Mouse (Mus musculus) duodenum, adult 2 months (tissue): ENCODE results near the gene Efna3. TPM values are rescaled to one million over a fixed set of nuclear protein-coding genes. Genes with fewer than 3 reads are reported as not detected.

Source experiments
- polyA plus RNA-seq: library from polyadenylated mRNA; depleted of rRNA; stranded (reverse); fragments of >200 nt; gene quantifications from 2 replicates; pipeline ENCODE4 v1.2.3, GENCODE M21; 2012; ENCODE audit warnings: low replicate concordance; rRNA removed

Efna3 gene
- 8.2 and 18.7 TPM in 2 replicates for polyA plus RNA-seq

GRCm38 (mm10) chr3:89322514-89323165 lies at the start of gene Efna3:
Efna3 (minus strand) TSS chr3:89322965.

GRCm38 (mm10) chr3:89365153-89365485 lies 42.4 kb upstream of the Efna3 start, which contains the start of gene Dcst1:
Dcst1 (minus strand) TSS chr3:89365253.

DNA sequence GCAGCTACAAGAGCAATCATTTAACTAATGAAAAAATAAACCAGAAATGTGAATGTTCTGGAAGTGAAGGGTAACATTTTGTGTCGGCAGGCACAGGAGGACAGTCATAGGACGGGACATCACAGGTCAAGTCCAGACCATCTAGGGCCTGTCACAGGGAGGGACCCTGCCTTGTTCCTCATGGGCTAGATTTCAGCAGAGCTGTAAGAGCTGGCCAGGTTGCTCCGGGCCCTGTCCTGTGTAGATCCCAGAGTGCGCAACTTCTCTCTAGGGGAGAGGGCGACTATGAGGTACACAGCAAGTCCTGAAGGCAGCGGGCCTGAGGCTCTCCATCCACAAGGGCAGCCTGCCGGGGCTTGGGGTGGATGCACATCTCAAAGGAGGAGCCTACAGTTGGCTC lies 38.9 kb upstream of the Efna3 start, which contains the start of gene Dcst2:
Dcst2 (plus strand) TSS at position 301 of the 400 bp plus-strand sequence.

GRCm38 (mm10) chr3:89349869-89350501 lies 27.2 kb upstream of the Efna3 start, which contains the start of gene Adam15:
Adam15 (minus strand) TSS chr3:89349996.

DNA sequence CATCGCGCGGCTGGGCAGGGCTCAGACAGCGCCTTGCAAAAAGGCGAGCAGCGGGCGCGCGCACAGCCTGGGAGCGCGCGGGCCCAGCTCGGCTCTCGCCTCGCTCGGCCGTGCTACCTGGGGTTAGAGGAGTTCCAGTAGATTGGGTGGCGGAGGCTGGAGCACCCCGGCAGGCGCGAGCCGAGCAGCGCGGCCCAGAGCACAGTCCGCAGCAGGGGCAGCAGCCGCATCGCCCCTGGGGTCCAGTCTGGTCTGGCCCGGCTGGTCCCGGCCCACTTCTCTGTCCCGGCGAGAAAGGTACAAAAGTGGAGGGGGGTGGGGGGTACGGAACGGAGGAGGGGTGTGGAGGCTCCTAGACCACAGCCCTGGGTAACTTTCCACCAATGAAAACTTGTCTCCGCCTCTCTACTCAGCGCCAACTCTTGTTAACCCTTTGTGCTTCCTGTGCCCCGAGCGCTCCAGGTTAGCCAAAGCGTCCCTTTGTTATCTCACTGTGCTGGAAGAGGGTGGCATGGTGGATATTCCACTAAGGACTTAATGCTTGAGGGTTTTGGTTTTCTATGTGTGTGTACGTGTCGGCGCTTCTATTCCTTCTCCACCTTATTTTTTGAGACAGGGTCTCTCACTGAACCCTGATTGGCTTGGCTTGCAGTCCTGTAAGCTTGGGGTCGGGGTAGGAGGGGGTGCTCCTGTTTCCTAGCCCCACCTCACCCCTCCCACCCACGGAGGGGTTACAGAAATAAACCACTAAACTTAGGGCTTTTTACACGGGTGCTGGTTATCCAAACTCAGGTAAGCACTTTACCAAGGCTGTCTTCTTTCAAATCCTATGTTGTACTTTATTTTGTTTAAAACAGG lies 15.2 kb upstream of the Efna3 start, which contains the start of gene Efna4:
Efna4 (minus strand) TSS at position 308 of the 858 bp plus-strand sequence.

GRCm38 (mm10) chr3:89280606-89281511 lies 41.9 kb downstream of the Efna3 start, which contains the start of gene Efna1:
Efna1 (minus strand) TSS chr3:89281142.

DNA sequence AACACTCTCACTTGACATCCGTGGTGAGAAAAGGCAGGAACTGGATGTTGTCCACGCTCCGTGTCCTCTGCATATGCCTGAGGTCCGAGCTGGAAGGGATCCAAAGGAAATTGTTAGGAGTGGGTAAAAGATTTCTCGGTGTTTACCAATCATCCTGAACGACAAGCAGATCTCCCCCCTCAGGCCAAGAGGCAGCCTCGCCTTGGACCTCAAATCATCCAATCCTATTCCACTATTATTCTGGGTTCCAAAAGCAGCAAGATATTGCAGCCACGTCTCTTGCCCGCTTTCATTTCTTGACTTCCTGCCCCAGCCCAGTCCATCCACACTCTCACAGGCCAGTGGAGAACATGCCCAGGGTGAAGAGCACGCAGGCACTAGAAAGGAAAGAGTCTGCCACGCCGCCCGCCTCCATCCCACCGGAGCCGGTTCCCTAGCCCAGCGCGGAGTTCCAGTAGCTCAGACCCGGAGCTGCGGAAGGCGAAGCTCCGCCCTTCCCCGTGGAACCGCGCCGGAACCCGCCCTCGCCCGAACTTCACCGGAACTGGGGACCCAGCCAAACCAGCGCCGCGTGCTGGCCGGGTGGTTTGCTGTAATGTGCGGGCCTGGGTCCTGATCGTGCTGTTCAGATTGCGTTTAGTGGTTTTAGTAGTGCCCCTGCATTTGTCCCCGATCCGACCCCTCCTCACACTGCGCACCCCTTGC lies 52.6 kb downstream of the Efna3 start, which contains the start of gene Slc50a1:
Slc50a1 (minus strand) TSS at position 520 of the 705 bp plus-strand sequence.

Other genes starting within 250 kb of the Efna3 start
- 51.4 and 58.5 TPM in 2 replicates for gene Rusc1, start 229.7 kb downstream of the Efna3 start, polyA plus RNA-seq
- not detected in 2 replicates for gene Gm43738, start 221.9 kb downstream of the Efna3 start, polyA plus RNA-seq
- gene Fdps, start 221.0 kb downstream of the Efna3 start, polyA plus RNA-seq, result 58.7 and 73.8 TPM in 2 replicates
- gene Pklr, start 186.8 kb downstream of the Efna3 start, polyA plus RNA-seq, result 528 and 535 TPM in 2 replicates
- 0.38 and 1.6 TPM in 2 replicates for gene Hcn3, start 162.8 kb downstream of the Efna3 start, polyA plus RNA-seq
- gene Clk2, start 158.2 kb downstream of the Efna3 start, polyA plus RNA-seq, result 19.8 and 20.8 TPM in 2 replicates
- gene Scamp3, start 145.5 kb downstream of the Efna3 start, polyA plus RNA-seq, result 128 and 132 TPM in 2 replicates
- gene Fam189b, start 139.8 kb downstream of the Efna3 start, polyA plus RNA-seq, result 26.9 and 30.9 TPM in 2 replicates
- 27.8 and 49.9 TPM in 2 replicates for gene Gba, start 120.0 kb downstream of the Efna3 start, polyA plus RNA-seq
- 8.4 and 15.4 TPM in 2 replicates for gene Thbs3, start 107.8 kb downstream of the Efna3 start, polyA plus RNA-seq
- gene Mtx1, start 95.9 kb downstream of the Efna3 start, polyA plus RNA-seq, result 192 and 239 TPM in 2 replicates
- 1.1 and 80.2 TPM in 2 replicates for gene Muc1, start 93.9 kb downstream of the Efna3 start, polyA plus RNA-seq
- 340 and 345 TPM in 2 replicates for gene Krtcap2, start 77.0 kb downstream of the Efna3 start, polyA plus RNA-seq
- 2.8 and 16.7 TPM in 2 replicates for gene Trim46, start 76.7 kb downstream of the Efna3 start, polyA plus RNA-seq
- 370 and 590 TPM in 2 replicates for gene Dpm3, start 63.6 kb downstream of the Efna3 start, polyA plus RNA-seq
- 90.2 and 159 TPM in 2 replicates for gene Slc50a1, start 52.4 kb downstream of the Efna3 start, polyA plus RNA-seq
- 59.5 and 87.8 TPM in 2 replicates for gene Efna1, start 41.8 kb downstream of the Efna3 start, polyA plus RNA-seq
- 14.7 and 32.5 TPM in 2 replicates for gene Efna4, start 15.1 kb upstream of the Efna3 start, polyA plus RNA-seq
- 77.9 and 91.6 TPM in 2 replicates for gene Adam15, start 27.0 kb upstream of the Efna3 start, polyA plus RNA-seq
- 2.5 TPM in 2 replicates for gene Dcst2, start 39.0 kb upstream of the Efna3 start, polyA plus RNA-seq
- gene Dcst1, start 42.3 kb upstream of the Efna3 start, polyA plus RNA-seq, result 5.1 and 8.6 TPM in 2 replicates
- 153 and 200 TPM in 2 replicates for gene Zbtb7b, start 71.8 kb upstream of the Efna3 start, polyA plus RNA-seq
- gene Lenep, start 79.8 kb upstream of the Efna3 start, polyA plus RNA-seq, result not detected in 2 replicates
- 38.8 and 45.1 TPM in 2 replicates for gene Flad1, start 88.9 kb upstream of the Efna3 start, polyA plus RNA-seq
- 7.2 and 7.6 TPM in 2 replicates for gene Cks1b, start 95.4 kb upstream of the Efna3 start, polyA plus RNA-seq
- 43.8 and 52.6 TPM in 2 replicates for gene Shc1, start 95.5 kb upstream of the Efna3 start, polyA plus RNA-seq
- 79.8 and 157 TPM in 2 replicates for gene Pygo2, start 107.2 kb upstream of the Efna3 start, polyA plus RNA-seq
- gene Pbxip1, start 113.7 kb upstream of the Efna3 start, polyA plus RNA-seq, result 34.4 and 41.9 TPM in 2 replicates
- 9.4 and 15.8 TPM in 2 replicates for gene Pmvk, start 131.6 kb upstream of the Efna3 start, polyA plus RNA-seq
- 2.0 and 5.3 TPM in 2 replicates for gene Kcnn3, start 197.2 kb upstream of the Efna3 start, polyA plus RNA-seq